Mouse (Mus musculus) left cerebral cortex, postnatal 4 days (tissue): Measurements from ENCODE around the gene Ppef1. TPM values are rescaled to one million over a fixed set of nuclear protein-coding genes. Genes with fewer than 3 reads are reported as not detected.

Experiments used
- DNase-seq: peaks from one replicate; pipeline ENCODE4 v3.0.0-alpha.2; 2022
- intact Hi-C: fragments of 180-260 bp; cut with DNase I; formaldehyde crosslinking; loops from one replicate; pipeline ENCODE4 v1.15.1; 2025
- total RNA-seq, 2 experiments: library from RNA; stranded (reverse); gene quantifications; 2 replicates each; pipeline ENCODE4 v1.2.3; 2021

Ppef1 gene
- total RNA-seq, 2 experiments from 2014 or later, result 0.76 to 1.0 TPM

GRCm38 (mm10) chrX:160598562-160599458 lies 136.8 kb downstream of the Ppef1 start:
- DNase-seq, result peak; percentile 17
- intact Hi-C loops, result no loop called here

GRCm38 (mm10) chrX:160598055-160598454 lies 137.5 kb downstream of the Ppef1 start:
- intact Hi-C loops, result no loop called here
- DNase-seq, result no peak

GRCm38 (mm10) chrX:160592933-160593332 lies 142.6 kb downstream of the Ppef1 start:
- intact Hi-C loops, result no loop called here
- no peak for DNase-seq

GRCm38 (mm10) chrX:160590147-160590546 lies 145.4 kb downstream of the Ppef1 start:
- intact Hi-C loops, result no loop called here

GRCm38 (mm10) chrX:160588523-160588922 lies 147.0 kb downstream of the Ppef1 start:
- no peak for DNase-seq

More at GRCm38 (mm10) chrX:160590147-160590546, 145.4 kb downstream of the Ppef1 start:
- DNase-seq, result no peak

GRCm38 (mm10) chrX:160585110-160585509 lies 150.5 kb downstream of the Ppef1 start:
- intact Hi-C loops, result loop anchor here (10.0 kb wide), 1 partner anchor 440 kb away; no protein-coding TSS in a partner anchor
- DNase-seq, result no peak

More at GRCm38 (mm10) chrX:160588523-160588922, 147.0 kb downstream of the Ppef1 start:
- intact Hi-C loops, result loop anchor here (10.0 kb wide), 1 partner anchor 436 kb away; no protein-coding TSS in a partner anchor

- DNase-seq, result no peak
- intact Hi-C loops, result loop anchor here (10.0 kb wide), 1 partner anchor 441 kb away; no protein-coding TSS in a partner anchor
Measured at GRCm38 (mm10) chrX:160584148-160584838, 151.3 kb downstream of the Ppef1 start.

- DNase-seq, result no peak
- intact Hi-C loops, result loop anchor here (10.0 kb wide), 1 partner anchor 441 kb away; no protein-coding TSS in a partner anchor
Measured at GRCm38 (mm10) chrX:160583589-160583988, 152.0 kb downstream of the Ppef1 start.

Other genes starting within 250 kb of the Ppef1 start
- 10 to 100 TPM; 18.1 to 22.2 TPM for gene Phka2, start 233.6 kb downstream of the Ppef1 start, total RNA-seq
- under 1 TPM in 1 of 2 experiments, not detected in 1; 0.08 TPM for gene Rs1, start 32.2 kb upstream of the Ppef1 start, total RNA-seq
- gene Gja6, start 171.3 kb upstream of the Ppef1 start, total RNA-seq, result 1 to 10 TPM; 1.9 to 2.0 TPM